Mouse (Mus musculus) lung, adult 18-20 months (tissue): ENCODE measurements at regions not wholly inside any gene's neighbourhood (a gene's known extent, or its start where the extent isn't known, plus 50 kb on each side); places are given as distances from the start of the nearest gene placed in this dataset.
A peak's percentile ranks its signal among the peaks of the same experiment; 100 is the strongest.

ENCODE experiments used
- DNase-seq, 2 experiments: peaks; one replicate each; pipeline ENCODE4 v3.0.0; 2022; ENCODE audit warnings: mixed read lengths in 2 of 2

GRCm38 (mm10) chr13:54318601-54319000 lies 52.5 kb upstream of the Cplx2 start:
- no peak for DNase-seq

GRCm38 (mm10) chr13:54320212-54320611 lies 50.9 kb upstream of the Cplx2 start:
- no peak for DNase-seq

- peak; percentile 15 to 26 for DNase-seq
Observed at GRCm38 (mm10) chr13:54321011-54321410, 50.1 kb upstream of the Cplx2 start.
